Mouse (Mus musculus) midbrain, embryonic 12.5 days (tissue): ENCODE results near the gene Il6ra. TPM values are rescaled to one million over a fixed set of nuclear protein-coding genes. Genes with fewer than 3 reads are reported as not detected.

Experiments
- ATAC-seq: fragments of 200-750 bp; cut with Nextera tagmentation; 2 replicates; pipeline ENCODE4 v1.8.0; 2017; ENCODE audit warnings: low read depth, moderate TSS enrichment, moderate library complexity; ENCODE audit not compliant: low FRiP score
- H3K27ac ChIP-seq: fragments of 300-500 bp; sonication (generic); replicated peaks from 2 replicates; pipeline ENCODE4 v1.5.1; 2016; ENCODE audit warnings: mild to moderate bottlenecking
- H3K27me3 ChIP-seq: fragments of 300-500 bp; sonication (generic); 2 replicates; pipeline ENCODE4 v1.6.1; 2016; ENCODE audit warnings: mild to moderate bottlenecking
- H3K36me3 ChIP-seq: fragments of 300-500 bp; sonication (generic); 2 replicates; pipeline ENCODE4 v1.6.1; 2016
- H3K4me1 ChIP-seq: fragments of 300-500 bp; sonication (generic); 2 replicates; pipeline ENCODE4 v1.6.1; 2016
- H3K4me2 ChIP-seq: fragments of 300-500 bp; sonication (generic); replicated peaks from 2 replicates; pipeline ENCODE4 v1.6.1; 2016; ENCODE audit warnings: mild to moderate bottlenecking, moderate library complexity
- H3K4me3 ChIP-seq: fragments of 300-500 bp; sonication (generic); 2 replicates; pipeline ENCODE4 v1.5.1; 2016; ENCODE audit warnings: mild to moderate bottlenecking
- H3K9ac ChIP-seq: fragments of 300-500 bp; sonication (generic); replicated peaks from 2 replicates; pipeline ENCODE4 v1.6.1; 2016; ENCODE audit warnings: mild to moderate bottlenecking, moderate library complexity
- H3K9me3 ChIP-seq: fragments of 300-500 bp; sonication (generic); 2 replicates; pipeline ENCODE4 v1.6.1; 2016; ENCODE audit warnings: mild to moderate bottlenecking
- WGBS: fragments of 180-500 bp; shearing (Covaris S2); methylation state at CpG from one replicate; pipeline ENCODE4 v1.1.7; 2016; 5-methylcytosine and 5-hydroxymethylcytosine counted together
- polyA plus RNA-seq: library from polyadenylated mRNA; unstranded; fragments of >200 nt; fragmentation: Nextera tagmentation; extraction: Ambion mirVana; gene quantifications from 2 replicates; pipeline ENCODE4 v1.2.1, GENCODE M21; 2016

The Il6ra gene
- polyA plus RNA-seq, 1 experiment from 2014 or later = 0.83 TPM

DNA sequence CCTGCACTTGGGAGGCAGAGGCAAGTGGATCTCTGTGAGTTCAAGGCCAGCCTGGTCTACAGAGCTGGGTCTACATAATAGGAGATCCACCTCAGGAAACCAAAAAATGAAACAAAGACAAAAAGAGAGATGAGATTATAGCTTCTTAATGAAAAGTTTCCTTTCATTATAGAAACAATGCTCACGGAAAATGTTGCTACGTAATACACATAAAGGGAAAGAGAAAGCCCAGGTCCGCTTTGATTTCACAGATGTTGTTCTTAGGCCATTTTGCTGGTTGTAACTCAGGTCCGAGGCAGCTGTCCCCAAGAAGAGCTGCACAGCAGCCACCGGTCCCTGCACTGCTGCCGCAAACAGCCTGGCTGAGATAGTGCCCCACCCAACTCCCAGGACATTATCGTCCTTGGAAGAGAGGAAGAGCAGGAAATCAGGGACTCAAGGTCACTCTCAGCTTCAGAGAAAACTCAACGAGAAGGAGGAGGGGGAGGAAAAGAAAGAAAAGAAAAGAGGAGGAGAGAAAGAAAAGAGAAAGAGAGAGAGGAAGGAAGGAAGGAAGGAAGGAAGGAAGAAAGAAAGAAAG is 50.7 kb downstream of the Il6ra start:
- ATAC-seq = no peak
- Histone ChIP-seq H3K36me3 (no peaks in the 10 kb centered on the region), H3K27me3 (peaks cover 4% of the 10 kb centered on the region; the same call in 1 of the 2 replicates), H3K4me2 (no peak overlapping the region), H3K27ac (no peak overlapping the region), H3K4me1 (peaks cover 18% of the 10 kb centered on the region), H3K9ac (no peak overlapping the region), H3K9me3 (no peaks in the 10 kb centered on the region), H3K4me3 (no peak overlapping the region)
- 83% methylated on average over 8 of the region's 8 CpGs for WGBS

DNA sequence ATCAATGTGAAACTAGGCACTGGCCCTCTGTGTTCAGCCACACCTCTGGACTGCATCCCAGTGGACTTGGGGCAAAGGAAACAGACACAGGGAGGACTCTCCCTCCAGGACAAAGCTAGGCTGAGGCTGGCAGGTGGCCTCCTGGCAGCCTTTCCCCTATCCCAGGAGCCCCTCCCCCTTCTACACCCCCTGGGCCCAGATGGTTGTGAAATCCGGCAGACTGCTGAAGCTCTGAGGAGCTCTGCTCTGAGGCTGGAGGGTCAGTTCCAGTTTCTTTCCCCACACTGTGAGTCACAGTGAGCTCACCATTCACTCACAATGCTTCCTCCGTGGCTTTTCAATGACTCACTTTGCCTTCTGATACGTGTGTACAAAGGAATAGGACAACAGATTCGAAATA is 51.9 kb downstream of the Il6ra start:
- Histone ChIP-seq H3K4me1 (peaks cover 18% of the 10 kb centered on the region), H3K4me3 (no peak overlapping the region), H3K27ac (no peak overlapping the region), H3K9ac (no peak overlapping the region), H3K36me3 (no peaks in the 10 kb centered on the region), H3K9me3 (no peaks in the 10 kb centered on the region), H3K4me2 (no peak overlapping the region), H3K27me3 (peaks cover 4% of the 10 kb centered on the region; the same call in 1 of the 2 replicates)
- WGBS = 14% methylated on average over 4 of the region's 4 CpGs
- no peak for ATAC-seq

DNA sequence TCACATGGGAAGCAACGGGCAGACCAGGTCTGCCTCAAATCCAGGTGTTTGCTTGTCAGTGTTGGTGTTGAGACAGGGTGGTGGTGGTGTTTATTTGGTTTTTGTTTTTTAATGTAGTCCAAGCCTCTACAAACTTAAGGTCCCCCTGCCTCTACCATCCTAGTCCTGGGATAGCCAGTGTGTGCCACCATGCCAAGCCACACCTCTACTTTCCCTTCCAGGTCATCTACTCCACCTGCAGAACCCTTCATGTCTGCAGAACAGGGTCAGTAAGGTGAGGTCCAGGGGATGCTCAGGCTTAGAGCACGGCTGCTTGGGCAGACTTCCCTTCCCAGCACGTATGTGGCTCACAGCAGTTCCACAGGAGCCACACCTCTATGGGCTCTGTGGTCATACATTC is 52.7 kb downstream of the Il6ra start:
- no peak overlapping the region for H3K9ac ChIP-seq
- peaks cover 4% of the 10 kb centered on the region; the same call in 1 of the 2 replicates for H3K27me3 ChIP-seq
- no peak overlapping the region for H3K4me2 ChIP-seq
- no peaks in the 10 kb centered on the region for H3K9me3 ChIP-seq
- no peak for ATAC-seq
- H3K4me1 ChIP-seq = peaks cover 17% of the 10 kb centered on the region
- no peak overlapping the region for H3K27ac ChIP-seq
- no peak overlapping the region for H3K4me3 ChIP-seq
- 93% methylated on average over 3 of the region's 3 CpGs for WGBS
- H3K36me3 ChIP-seq = no peaks in the 10 kb centered on the region

GRCm38 (mm10) chr3:89859936-89860335 is 53.1 kb downstream of the Il6ra start:
- Histone ChIP-seq H3K9ac (no peak overlapping the region), H3K27ac (no peak overlapping the region), H3K36me3 (no peaks in the 10 kb centered on the region), H3K4me3 (no peak overlapping the region), H3K9me3 (no peaks in the 10 kb centered on the region), H3K4me2 (no peak overlapping the region), H3K27me3 (peaks cover 5% of the 10 kb centered on the region; the same call in 1 of the 2 replicates), H3K4me1 (peaks cover 13% of the 10 kb centered on the region)
- 85% methylated on average over 3 of the region's 3 CpGs for WGBS
- ATAC-seq = no peak

- Histone ChIP-seq H3K36me3 (no peaks in the 10 kb centered on the region), H3K4me3 (no peak overlapping the region), H3K4me2 (no peak overlapping the region), H3K4me1 (peaks cover 12% of the 10 kb centered on the region), H3K27ac (no peak overlapping the region), H3K9me3 (no peaks in the 10 kb centered on the region), H3K9ac (no peak overlapping the region; the same call in 1 of the 2 replicates), H3K27me3 (peaks cover 10% of the 10 kb centered on the region; the same call in 1 of the 2 replicates)
- 73% methylated on average over 8 of the region's 8 CpGs for WGBS
- no peak for ATAC-seq
Observed at GRCm38 (mm10) chr3:89858888-89859287, 54.1 kb downstream of the Il6ra start.

DNA sequence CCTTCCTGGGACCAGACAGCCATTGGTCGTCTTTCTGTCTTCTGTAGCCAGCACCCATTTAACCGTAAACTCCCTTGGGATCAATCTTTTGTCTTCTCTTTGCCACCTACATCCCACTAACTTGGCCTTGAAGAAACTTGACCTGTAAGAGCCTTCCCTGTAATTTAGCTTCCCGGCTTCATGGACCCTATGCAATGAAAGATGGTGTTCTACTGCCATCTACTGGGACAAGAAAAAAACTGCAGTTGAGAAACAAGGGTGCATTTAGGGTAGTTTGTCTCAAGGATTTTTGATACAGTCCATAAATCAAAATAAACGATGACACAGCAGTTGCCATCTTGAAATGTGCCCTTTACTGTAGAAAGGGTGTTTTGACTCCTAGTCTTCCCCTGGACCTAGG is 54.9 kb downstream of the Il6ra start:
- 17% methylated on average over 4 of the region's 4 CpGs for whole genome bisulfite sequencing
- H3K4me1 ChIP-seq = peaks cover 12% of the 10 kb centered on the region
- H3K27ac ChIP-seq = no peak overlapping the region
- H3K9me3 ChIP-seq = no peaks in the 10 kb centered on the region
- H3K4me3 ChIP-seq = no peak overlapping the region
- ATAC-seq = no peak
- H3K4me2 ChIP-seq = no peak overlapping the region
- H3K27me3 ChIP-seq = peaks cover 10% of the 10 kb centered on the region; the same call in 1 of the 2 replicates
- H3K36me3 ChIP-seq = no peaks in the 10 kb centered on the region
- H3K9ac ChIP-seq = no peak overlapping the region

DNA sequence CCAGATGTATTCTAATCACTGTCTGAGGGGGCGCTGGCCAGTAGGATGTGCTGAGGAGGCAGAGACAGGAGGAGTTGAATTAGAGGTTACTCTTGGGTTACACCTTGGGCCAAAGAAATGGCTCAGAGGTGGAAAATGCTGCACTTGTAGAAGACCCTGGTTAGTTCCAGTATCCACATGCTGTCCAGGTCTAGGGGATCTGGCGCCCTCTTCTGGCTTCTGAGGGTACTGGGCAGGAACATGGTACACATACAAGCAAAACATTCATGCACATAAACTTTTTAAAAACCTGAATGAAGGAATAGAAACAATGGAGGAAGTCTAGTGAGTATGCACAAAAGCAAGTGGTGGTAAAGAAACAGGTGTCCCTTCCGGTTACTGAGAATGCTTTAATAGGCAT is 55.6 kb downstream of the Il6ra start:
- peaks cover 12% of the 10 kb centered on the region for H3K4me1 ChIP-seq
- no peak for ATAC-seq
- no peak overlapping the region for H3K4me3 ChIP-seq
- peaks cover 10% of the 10 kb centered on the region; the same call in 1 of the 2 replicates for H3K27me3 ChIP-seq
- H3K36me3 ChIP-seq = no peaks in the 10 kb centered on the region
- no peak overlapping the region for H3K4me2 ChIP-seq
- 82% methylated on average over 3 of the region's 3 CpGs for WGBS
- no peak overlapping the region for H3K27ac ChIP-seq
- H3K9me3 ChIP-seq = no peaks in the 10 kb centered on the region
- no peak overlapping the region for H3K9ac ChIP-seq

DNA sequence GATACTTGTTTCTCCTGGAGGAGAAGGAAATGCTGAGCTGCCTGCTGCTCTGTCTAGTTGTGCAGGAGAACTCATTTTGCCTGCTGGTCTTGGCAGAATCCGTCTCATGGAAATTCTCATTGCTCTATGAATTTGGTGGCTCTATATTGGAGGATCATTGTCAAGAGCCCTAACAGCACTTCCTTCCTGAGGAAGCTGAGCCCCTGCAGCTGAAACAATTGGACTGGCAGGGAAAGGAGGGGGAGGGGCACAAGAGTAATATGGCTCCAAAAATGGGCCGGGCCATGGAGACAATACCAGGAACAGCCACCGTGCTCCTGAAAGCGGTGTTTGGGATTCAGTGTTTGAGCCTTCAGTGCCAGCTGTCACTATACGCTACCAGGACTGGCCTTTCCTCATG is 59.2 kb downstream of the Il6ra start:
- Histone ChIP-seq H3K4me2 (no peak overlapping the region), H3K27ac (no peak overlapping the region), H3K4me1 (no peaks in the 10 kb centered on the region), H3K36me3 (no peaks in the 10 kb centered on the region), H3K9me3 (no peaks in the 10 kb centered on the region), H3K27me3 (peaks cover 6% of the 10 kb centered on the region; the same call in 1 of the 2 replicates), H3K9ac (no peak overlapping the region), H3K4me3 (no peak overlapping the region)
- ATAC-seq = no peak
- WGBS = 82% methylated on average over 5 of the region's 5 CpGs

- H3K27me3 ChIP-seq = no peaks in the 10 kb centered on the region
- no peaks in the 10 kb centered on the region for H3K9me3 ChIP-seq
- no peak overlapping the region for H3K9ac ChIP-seq
- no peak overlapping the region for H3K4me3 ChIP-seq
- H3K4me2 ChIP-seq = no peak overlapping the region
- 91% methylated on average over 6 of the region's 6 CpGs for WGBS
- H3K36me3 ChIP-seq = no peaks in the 10 kb centered on the region
- H3K27ac ChIP-seq = no peak overlapping the region
- no peak for ATAC-seq
- H3K4me1 ChIP-seq = no peaks in the 10 kb centered on the region
Observed at GRCm38 (mm10) chr3:89848083-89848482, 64.9 kb downstream of the Il6ra start.

DNA sequence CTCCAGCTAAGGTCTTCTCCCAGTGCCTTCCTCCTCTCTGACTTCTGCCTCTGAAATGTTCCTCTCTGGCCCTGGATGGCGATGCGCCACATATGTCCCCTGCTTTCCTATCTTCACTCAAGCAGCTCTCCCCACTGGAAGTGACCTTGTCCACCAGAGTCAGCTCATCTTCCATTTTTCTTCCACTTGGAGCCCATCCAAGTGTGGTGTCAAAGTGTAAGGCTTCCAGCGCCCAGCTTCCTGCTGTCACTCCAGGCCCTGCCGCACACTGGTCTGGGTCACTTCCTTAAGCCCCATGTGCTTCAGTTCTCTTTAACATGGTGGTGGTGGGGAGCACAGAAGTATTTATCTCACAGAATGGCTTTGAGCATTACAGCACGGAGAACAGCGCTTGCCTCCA is 65.4 kb downstream of the Il6ra start:
- H3K4me2 ChIP-seq = no peak overlapping the region
- WGBS = 87% methylated on average over 6 of the region's 6 CpGs
- H3K9ac ChIP-seq = no peak overlapping the region
- H3K27ac ChIP-seq = no peak overlapping the region
- H3K4me3 ChIP-seq = no peak overlapping the region
- H3K4me1 ChIP-seq = no peaks in the 10 kb centered on the region
- H3K36me3 ChIP-seq = no peaks in the 10 kb centered on the region
- no peaks in the 10 kb centered on the region for H3K27me3 ChIP-seq
- H3K9me3 ChIP-seq = no peaks in the 10 kb centered on the region
- no peak for ATAC-seq

DNA sequence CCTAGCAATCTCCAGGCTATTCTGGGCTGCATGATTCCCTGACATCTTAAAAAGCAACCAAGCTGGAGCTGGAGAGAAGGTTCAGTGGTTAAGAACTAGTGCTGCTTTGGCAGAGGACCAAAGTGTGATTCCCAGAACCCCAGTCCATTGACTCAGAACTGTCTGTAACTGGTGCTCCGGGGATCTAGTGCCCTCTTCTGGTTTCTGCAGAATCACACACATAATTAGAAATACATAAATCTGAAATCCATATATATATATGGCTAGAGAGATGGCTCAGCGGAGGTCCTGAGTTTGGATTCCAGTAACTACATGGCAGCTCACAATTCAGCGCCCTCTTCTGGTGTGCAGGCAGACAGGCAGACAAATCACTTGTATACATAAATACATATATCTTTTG is 65.9 kb downstream of the Il6ra start:
- ATAC-seq = no peak
- Histone ChIP-seq H3K4me3 (no peak overlapping the region), H3K4me1 (no peaks in the 10 kb centered on the region), H3K9ac (no peak overlapping the region), H3K9me3 (peaks cover 3% of the 10 kb centered on the region; the same call in 1 of the 2 replicates), H3K36me3 (no peaks in the 10 kb centered on the region), H3K27ac (no peak overlapping the region), H3K4me2 (no peak overlapping the region), H3K27me3 (no peaks in the 10 kb centered on the region)
- 79% methylated on average over 3 of the region's 3 CpGs for WGBS

GRCm38 (mm10) chr3:89845814-89846213 is 67.2 kb downstream of the Il6ra start:
- Histone ChIP-seq H3K9ac (no peak overlapping the region), H3K27ac (no peak overlapping the region), H3K4me3 (no peak overlapping the region), H3K4me2 (no peak overlapping the region), H3K9me3 (peaks cover 4% of the 10 kb centered on the region; the same call in 1 of the 2 replicates), H3K36me3 (no peaks in the 10 kb centered on the region), H3K4me1 (no peaks in the 10 kb centered on the region), H3K27me3 (no peaks in the 10 kb centered on the region)
- WGBS = 82% methylated on average over 9 of the region's 9 CpGs
- no peak for ATAC-seq

DNA sequence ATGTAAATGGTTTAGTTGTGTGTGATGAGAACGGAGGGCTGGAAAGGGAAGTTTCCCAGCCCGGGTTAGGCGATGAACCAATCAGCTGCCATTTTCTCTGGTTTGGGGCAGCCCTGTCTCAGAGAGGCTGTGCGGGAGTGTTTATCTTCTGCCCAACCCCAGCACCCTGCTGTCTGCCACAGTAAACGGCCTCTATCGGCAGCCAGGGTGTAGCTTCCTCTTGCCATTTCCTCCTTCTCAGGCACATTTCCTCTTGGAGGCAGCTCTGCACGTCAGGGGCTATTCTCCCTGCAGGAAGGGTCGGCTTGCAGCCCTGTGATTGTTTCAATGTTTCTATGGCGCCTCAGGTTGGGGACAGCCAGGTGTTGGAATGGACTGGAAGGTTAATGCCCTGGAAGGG is 69.8 kb downstream of the Il6ra start:
- WGBS = 78% methylated on average over 9 of the region's 9 CpGs
- ATAC-seq = no peak
- H3K9me3 ChIP-seq = peaks cover 4% of the 10 kb centered on the region; the same call in 1 of the 2 replicates

More for the DNA sequence above, 69.8 kb downstream of the Il6ra start:
- no peak overlapping the region for H3K4me2 ChIP-seq
- H3K36me3 ChIP-seq = no peaks in the 10 kb centered on the region
- H3K4me1 ChIP-seq = no peaks in the 10 kb centered on the region
- H3K27me3 ChIP-seq = no peaks in the 10 kb centered on the region
- no peak overlapping the region for H3K4me3 ChIP-seq
- H3K9ac ChIP-seq = no peak overlapping the region
- no peak overlapping the region for H3K27ac ChIP-seq
